Comparison of ENCODE assay signal across 15 mouse cellular contexts in the genomic region with DNA sequence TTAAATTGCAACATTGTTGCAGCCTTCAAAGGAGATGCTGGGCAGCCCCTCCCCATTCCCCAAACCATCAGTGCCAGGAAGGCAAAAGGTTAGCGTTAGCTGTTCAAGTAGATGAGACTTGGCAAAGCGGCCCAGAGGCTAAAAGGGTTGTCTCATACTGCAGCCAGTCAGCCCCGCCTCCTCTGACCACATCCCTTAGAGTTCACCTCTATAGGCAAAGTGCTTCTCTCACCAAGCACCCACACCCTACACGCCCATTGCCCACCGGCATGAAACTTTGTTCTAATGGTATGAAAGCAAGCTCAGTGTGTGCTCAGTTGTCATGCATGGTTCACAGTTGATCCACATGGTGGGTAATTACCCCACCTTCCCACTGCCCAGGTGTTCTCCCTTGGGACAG. TPM values are rescaled to one million over a fixed set of nuclear protein-coding genes. Genes with fewer than 3 reads are reported as not detected.
A peak's percentile ranks its signal among the peaks of the same experiment; 100 is the strongest.
DNase-seq lines count a peak whose midpoint lies in the region; ATAC-seq lines count a peak whose summit lies in the region.
"Had no signal": no experiment of that assay in that cellular context is flagged by ENCODE, and none has a peak within 500 bp of the region (broad histone marks: within the 10 kb centered on the region; RNA-seq: fewer than 3 reads in every experiment).

No protein-coding gene starts in this region.

- peak; percentile 1 for DNase-seq in kidney, adult 9 months
- no peak for DNase-seq in kidney, postnatal 4 days
- DNase-seq in T-cell, adult 2 months (ENCODE audit: low spot score) = peak; percentile 83
- DNase-seq in thymus, postnatal 14 days = peak; percentile 73
- no peak for DNase-seq in cerebellum, adult 18-20 months
- no peak for DNase-seq in forebrain, embryonic 14.5 days (ENCODE audit: low spot score)
- DNase-seq: cerebellum, adult 9-10 months; heart, postnatal 14 days; kidney, postnatal 36 days; layer of hippocampus, postnatal 36 days; lung, embryonic 14.5 days had no signal

- H3K27ac ChIP-seq in hindbrain, embryonic 12.5 days = no peak overlapping the region
- H3K27ac ChIP-seq in forebrain, embryonic 14.5 days (ENCODE audit: low read depth, low read length) = no peak overlapping the region
- H3K27ac ChIP-seq: embryonic facial prominence, embryonic 10.5 days; limb, embryonic 13.5 days had no signal

- H3K9me3 ChIP-seq in hindbrain, embryonic 12.5 days (replicated peaks) = no peaks in the 10 kb centered on the region
- no peaks in the 10 kb centered on the region for H3K9me3 ChIP-seq in forebrain, embryonic 14.5 days (replicated peaks; ENCODE audit: control insufficient read depth, low read length)
- H3K9me3 ChIP-seq: embryonic facial prominence, embryonic 10.5 days; limb, embryonic 13.5 days had no signal

- H3K4me3 ChIP-seq in hindbrain, embryonic 12.5 days = no peak overlapping the region
- no peak overlapping the region for H3K4me3 ChIP-seq in forebrain, embryonic 14.5 days (ENCODE audit: low read depth, low read length)
- H3K4me3 ChIP-seq: embryonic facial prominence, embryonic 10.5 days; limb, embryonic 13.5 days had no signal

- H3K36me3 ChIP-seq in hindbrain, embryonic 12.5 days = no peaks in the 10 kb centered on the region
- H3K36me3 ChIP-seq in forebrain, embryonic 14.5 days (ENCODE audit: control insufficient read depth, insufficient read depth, low read length) = no peaks in the 10 kb centered on the region
- H3K36me3 ChIP-seq: embryonic facial prominence, embryonic 10.5 days; limb, embryonic 13.5 days had no signal

- WGBS in hindbrain, embryonic 12.5 days = 93% methylated on average over 5 of the region's 5 CpGs
- 92% methylated on average over 5 of the region's 5 CpGs for WGBS in forebrain, embryonic 14.5 days

- no peak overlapping the region for H3K9ac ChIP-seq in hindbrain, embryonic 12.5 days
- no peak overlapping the region for H3K9ac ChIP-seq in forebrain, embryonic 14.5 days (ENCODE audit: low read length)
- H3K9ac ChIP-seq: limb, embryonic 13.5 days; lung, embryonic 14.5 days had no signal

- ATAC-seq in neutrophil, adult 5-6 weeks (ENCODE audit: extremely low read depth, insufficient number of reproducible peaks, low FRiP score, poor library complexity, severe bottlenecking) = peak; percentile 93
- no peak for ATAC-seq in hindbrain, embryonic 12.5 days (ENCODE audit: low FRiP score)
- ATAC-seq in forebrain, embryonic 14.5 days = no peak

- no peaks in the 10 kb centered on the region for H3K27me3 ChIP-seq in hindbrain, embryonic 12.5 days
- no peaks in the 10 kb centered on the region for H3K27me3 ChIP-seq in forebrain, embryonic 14.5 days (replicated peaks; ENCODE audit: control insufficient read depth, insufficient read depth, low read length)
- H3K27me3 ChIP-seq: limb, embryonic 13.5 days had no signal

- H3K4me2 ChIP-seq in hindbrain, embryonic 12.5 days (replicated peaks) = no peak overlapping the region
- H3K4me2 ChIP-seq in forebrain, embryonic 14.5 days (ENCODE audit: low read length) = no peak overlapping the region
- H3K4me2 ChIP-seq: limb, embryonic 13.5 days; lung, embryonic 14.5 days had no signal

- no peaks in the 10 kb centered on the region for H3K4me1 ChIP-seq in hindbrain, embryonic 12.5 days
- no peaks in the 10 kb centered on the region for H3K4me1 ChIP-seq in forebrain, embryonic 14.5 days (ENCODE audit: control insufficient read depth, insufficient read depth, low read length)
- H3K4me1 ChIP-seq: embryonic facial prominence, embryonic 10.5 days; limb, embryonic 13.5 days had no signal

RNA-seq across cellular contexts. Expression of a gene that starts 43.4 kb away (rescaled TPM):
- 174 and 181 TPM in 2 replicates for total RNA-seq in neutrophil, adult 5-6 weeks (2017)
- 30.7 and 33.6 TPM in 2 replicates for polyA plus RNA-seq in hindbrain, embryonic 12.5 days (2016; fragmentation: Nextera tagmentation; extraction: Ambion mirVana)
- polyA plus RNA-seq in forebrain, embryonic 14.5 days (2014; fragmentation: Nextera tagmentation; extraction: Ambion mirVana) = 24.2 and 33.5 TPM in 2 replicates

Comparison
In these comparisons a context has a peak if more than half of its experiments do, and no peak if none do; other contexts are left out.
1. DNase-seq: peak in kidney, adult 9 months (single experiment), T-cell, adult 2 months (single experiment) and thymus, postnatal 14 days (single experiment); none in kidney, postnatal 4 days (0 of 2), cerebellum, adult 18-20 months (0 of 2) and forebrain, embryonic 14.5 days (single experiment).